Mouse (Mus musculus): Measurements from ENCODE around the gene Otop1. TPM values are rescaled to one million over a fixed set of nuclear protein-coding genes. Genes with fewer than 3 reads are reported as not detected.

Otop1 gene
- polyA plus RNA-seq, 1 experiment from 2014 or later: not detected

DNA sequence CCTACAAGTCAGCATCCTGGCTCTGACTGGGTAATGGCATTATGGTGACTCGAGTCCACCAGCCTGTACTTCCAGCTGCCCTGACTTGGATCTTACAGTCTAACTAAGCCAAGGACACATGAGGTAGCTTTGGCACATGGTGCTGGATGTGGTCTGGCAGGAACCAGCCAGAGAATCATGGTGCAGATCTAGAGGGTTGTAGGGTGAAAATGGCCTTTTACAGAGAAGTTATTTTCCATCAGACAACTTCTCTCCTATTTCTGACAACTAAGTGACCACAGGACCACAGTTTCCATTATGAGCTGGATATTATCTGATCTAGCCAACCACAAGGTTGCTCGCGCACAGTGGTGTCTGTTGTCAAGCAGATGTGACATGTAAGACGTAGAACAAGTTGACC, 1.9 kb upstream of the Otop1 start:
- no peak for ATAC-seq (ENCODE audit: insufficient number of reproducible peaks, insufficient read depth, low FRiP score, low read depth)

DNA sequence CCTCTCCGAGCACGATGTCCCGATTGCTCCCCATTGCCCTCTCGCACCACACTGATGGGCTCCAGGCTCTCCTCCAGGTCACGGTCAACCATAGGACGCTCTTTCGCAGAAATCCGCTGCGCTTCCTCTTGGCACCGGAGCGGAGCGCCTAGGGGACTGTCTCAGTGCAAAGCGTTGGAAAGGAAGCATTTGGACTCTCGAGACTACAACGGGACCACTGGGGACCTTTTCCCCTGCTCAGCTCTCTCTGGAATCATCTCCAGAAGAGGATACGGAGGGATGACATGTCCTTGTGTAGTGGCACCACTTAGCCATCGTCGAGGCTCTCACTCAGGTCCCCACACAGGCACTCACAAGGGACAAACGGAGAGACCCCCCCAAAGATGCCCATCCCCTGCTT, 679 bp downstream of the Otop1 start:
- H3K4me3 ChIP-seq (ENCODE audit: control insufficient read depth in 1 of 2, insufficient read depth in 1 of 2, low read depth in 1 of 2, low read length in 2 of 2): 0 out of 4 replicates have a peak overlapping the region, but pooled peaks of 1 of the 2 experiments have one; percentile 26
- peaks cover 69% of the 10 kb centered on the region for H3K27me3 ChIP-seq (ENCODE audit: control insufficient read depth, insufficient read depth, low read length)
- H3K9ac ChIP-seq (ENCODE audit: low read length): no peak overlapping the region
- H3K4me2 ChIP-seq (ENCODE audit: low read length): peak overlapping the region; percentile 45
- peaks cover 1% of the 10 kb centered on the region; the same call in 1 of the 2 replicates for H3K36me3 ChIP-seq (ENCODE audit: control insufficient read depth, insufficient read depth, low read length)
- no peak overlapping the region for H3K27ac ChIP-seq (replicated peaks in 1 of 2; ENCODE audit: control insufficient read depth in 1 of 2, insufficient read depth in 1 of 2, low read depth in 2 of 2, low read length in 2 of 2)
- WGBS: under 1% methylated on average over 19 of the region's 19 CpGs
- peaks cover 2 to 11% of the 10 kb centered on the region in 2 experiments; a peak in 1 of 4 replicates for H3K4me1 ChIP-seq (ENCODE audit: control insufficient read depth in 2 of 2, insufficient read depth in 2 of 2, low read length in 2 of 2)
- no peak for ATAC-seq (ENCODE audit: insufficient number of reproducible peaks, insufficient read depth, low FRiP score, low read depth)
- no peaks in the 10 kb centered on the region for H3K9me3 ChIP-seq (ENCODE audit: control insufficient read depth, low read length)

More for the DNA sequence above, 1.9 kb upstream of the Otop1 start:
- Histone ChIP-seq H3K27me3 (ENCODE audit: control insufficient read depth, insufficient read depth, low read length) (peaks cover 48% of the 10 kb centered on the region), H3K27ac (replicated peaks in 1 of 2; ENCODE audit: control insufficient read depth in 1 of 2, insufficient read depth in 1 of 2, low read depth in 2 of 2, low read length in 2 of 2) (no peak overlapping the region), H3K36me3 (ENCODE audit: control insufficient read depth, insufficient read depth, low read length) (peaks cover 26% of the 10 kb centered on the region), H3K4me1 (ENCODE audit: control insufficient read depth in 2 of 2, insufficient read depth in 2 of 2, low read length in 2 of 2) (peaks cover 2 to 11% of the 10 kb centered on the region in 2 experiments; a peak in 1 of 4 replicates), H3K9me3 (ENCODE audit: control insufficient read depth, low read length) (no peaks in the 10 kb centered on the region), H3K4me2 (ENCODE audit: low read length) (no peak overlapping the region), H3K4me3 (ENCODE audit: control insufficient read depth in 1 of 2, insufficient read depth in 1 of 2, low read depth in 1 of 2, low read length in 2 of 2) (no peak overlapping the region), H3K9ac (ENCODE audit: low read length) (no peak overlapping the region)
- 83% methylated on average over 4 of the region's 4 CpGs for whole genome bisulfite sequencing

DNA sequence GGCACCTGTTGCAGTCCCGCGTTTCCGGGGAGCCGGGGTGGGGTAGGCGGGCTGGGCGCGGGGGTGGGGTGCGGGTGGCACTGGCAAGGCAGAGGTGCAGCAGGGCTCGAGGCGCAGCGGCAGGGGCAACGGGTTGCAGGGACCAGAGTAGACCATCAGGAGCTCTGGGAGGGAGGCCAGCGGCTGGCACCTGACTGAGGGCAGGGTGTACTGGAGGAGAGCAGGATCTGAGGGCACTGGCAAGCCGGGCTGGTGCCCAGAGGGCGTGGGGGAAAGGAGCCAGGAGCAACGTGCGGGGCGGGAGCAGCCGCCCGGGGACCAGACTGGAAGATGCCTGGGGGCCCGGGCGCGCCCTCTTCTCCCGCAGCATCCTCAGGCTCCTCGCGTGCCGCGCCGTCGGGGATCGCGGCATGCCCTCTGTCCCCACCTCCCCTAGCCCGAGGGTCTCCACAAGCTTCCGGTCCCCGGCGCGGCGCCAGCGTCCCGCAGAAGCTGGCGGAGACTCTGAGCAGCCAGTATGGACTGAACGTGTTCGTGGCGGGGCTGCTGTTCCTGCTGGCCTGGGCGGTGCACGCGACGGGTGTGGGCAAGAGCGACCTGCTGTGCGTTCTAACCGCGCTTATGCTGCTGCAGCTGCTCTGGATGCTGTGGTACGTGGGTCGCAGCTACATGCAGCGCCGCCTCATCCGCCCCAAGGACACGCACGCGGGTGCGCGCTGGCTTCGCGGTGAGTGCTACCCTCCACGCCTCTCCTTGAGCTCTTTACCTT, 1.5 kb downstream of the Otop1 start:
- peaks cover 69% of the 10 kb centered on the region for H3K27me3 ChIP-seq (ENCODE audit: control insufficient read depth, insufficient read depth, low read length)
- peak overlapping the region; percentile 53 for H3K4me2 ChIP-seq (ENCODE audit: low read length)
- H3K4me1 ChIP-seq (ENCODE audit: control insufficient read depth in 2 of 2, insufficient read depth in 2 of 2, low read length in 2 of 2): peaks cover 2 to 11% of the 10 kb centered on the region in 2 experiments; a peak in 1 of 4 replicates
- H3K9ac ChIP-seq (ENCODE audit: low read length): no peak overlapping the region
- WGBS: 4% methylated on average over 58 of the region's 65 CpGs
- peak overlapping the region; percentile 10 to 26; a peak in 3 of 4 replicates for H3K4me3 ChIP-seq (ENCODE audit: control insufficient read depth in 1 of 2, insufficient read depth in 1 of 2, low read depth in 1 of 2, low read length in 2 of 2)
- no peak overlapping the region for H3K27ac ChIP-seq (replicated peaks in 1 of 2; ENCODE audit: control insufficient read depth in 1 of 2, insufficient read depth in 1 of 2, low read depth in 2 of 2, low read length in 2 of 2)
- H3K36me3 ChIP-seq (ENCODE audit: control insufficient read depth, insufficient read depth, low read length): no peaks in the 10 kb centered on the region
- no peak for ATAC-seq (ENCODE audit: insufficient number of reproducible peaks, insufficient read depth, low FRiP score, low read depth)
- H3K9me3 ChIP-seq (ENCODE audit: control insufficient read depth, low read length): no peaks in the 10 kb centered on the region

DNA sequence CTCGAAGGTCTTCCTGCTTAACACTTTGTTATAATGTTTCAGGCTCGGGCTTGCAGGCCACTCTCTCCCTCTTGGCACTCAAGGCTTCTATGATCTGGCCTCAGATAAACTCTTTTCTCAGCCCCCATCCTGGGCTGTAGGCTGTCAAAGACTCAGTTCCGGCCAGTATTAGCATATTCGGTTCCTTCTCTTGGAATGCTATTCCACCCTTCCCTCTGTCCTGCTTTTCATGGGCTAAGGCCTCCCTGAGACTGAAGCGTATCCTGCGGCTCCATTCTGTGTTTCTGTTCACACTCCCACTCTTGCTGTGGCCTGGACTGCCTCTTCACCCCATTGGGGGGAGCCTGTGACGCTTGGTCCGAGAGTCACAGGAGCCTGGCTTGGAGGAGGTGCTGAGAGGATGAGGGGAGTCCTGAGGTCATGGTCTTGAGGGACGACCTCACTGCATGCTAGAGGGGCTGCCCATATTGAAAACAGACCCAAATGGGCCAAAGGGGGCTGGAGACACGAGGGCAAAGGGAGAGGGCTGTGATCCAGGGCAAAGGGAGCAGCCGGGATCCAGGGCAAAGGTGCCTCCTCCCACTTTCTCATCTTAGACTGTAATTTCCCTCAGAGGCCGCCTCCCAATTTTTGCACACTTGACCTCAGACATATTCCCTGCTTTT, 2.3 kb downstream of the Otop1 start:
- peak overlapping the region; percentile 53; the same call in 1 of the 2 replicates for H3K4me2 ChIP-seq (ENCODE audit: low read length)
- H3K4me3 ChIP-seq (ENCODE audit: control insufficient read depth in 1 of 2, insufficient read depth in 1 of 2, low read depth in 1 of 2, low read length in 2 of 2): peak overlapping the region in 1 of 2 experiments; percentile 26; a peak in 1 of 4 replicates
- WGBS: 13% methylated on average over 12 of the region's 12 CpGs

DNA sequence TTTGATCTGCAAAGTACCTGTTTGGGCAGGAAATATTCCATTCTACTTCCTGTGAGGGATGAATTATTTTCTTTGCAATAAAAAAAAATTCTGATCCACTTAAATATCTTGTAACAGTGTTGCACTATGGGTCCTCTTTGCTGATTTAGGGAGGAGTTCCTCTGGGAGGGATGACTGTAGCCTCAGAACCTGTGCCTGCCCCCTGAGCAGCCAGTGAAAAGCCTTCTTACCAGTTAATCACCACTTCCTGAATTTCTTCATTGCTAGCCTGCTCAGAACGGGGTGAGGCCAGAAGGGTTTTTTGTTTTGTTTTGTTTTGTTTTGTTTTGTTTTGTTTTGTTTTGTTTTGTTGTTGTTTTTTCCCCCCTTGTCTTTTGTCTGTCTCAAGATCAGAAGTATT, 4.3 kb downstream of the Otop1 start:
- Histone ChIP-seq H3K9ac (ENCODE audit: low read length) (no peak overlapping the region), H3K4me1 (ENCODE audit: control insufficient read depth in 2 of 2, insufficient read depth in 2 of 2, low read length in 2 of 2) (peaks cover 2 to 11% of the 10 kb centered on the region in 2 experiments; a peak in 1 of 4 replicates), H3K9me3 (ENCODE audit: control insufficient read depth, low read length) (no peaks in the 10 kb centered on the region), H3K36me3 (ENCODE audit: control insufficient read depth, insufficient read depth, low read length) (no peaks in the 10 kb centered on the region), H3K27me3 (ENCODE audit: control insufficient read depth, insufficient read depth, low read length) (peaks cover 59% of the 10 kb centered on the region), H3K4me3 (ENCODE audit: control insufficient read depth in 1 of 2, insufficient read depth in 1 of 2, low read depth in 1 of 2, low read length in 2 of 2) (no peak overlapping the region), H3K4me2 (ENCODE audit: low read length) (no peak overlapping the region), H3K27ac (replicated peaks in 1 of 2; ENCODE audit: control insufficient read depth in 1 of 2, insufficient read depth in 1 of 2, low read depth in 2 of 2, low read length in 2 of 2) (no peak overlapping the region)
- ATAC-seq (ENCODE audit: insufficient number of reproducible peaks, insufficient read depth, low FRiP score, low read depth): no peak
- WGBS: 37% methylated on average over 1 of the region's 1 CpGs

More for the DNA sequence above, 2.3 kb downstream of the Otop1 start:
- H3K27me3 ChIP-seq (ENCODE audit: control insufficient read depth, insufficient read depth, low read length): peaks cover 69% of the 10 kb centered on the region
- peaks cover 2 to 11% of the 10 kb centered on the region in 2 experiments; a peak in 1 of 4 replicates for H3K4me1 ChIP-seq (ENCODE audit: control insufficient read depth in 2 of 2, insufficient read depth in 2 of 2, low read length in 2 of 2)
- ATAC-seq (ENCODE audit: insufficient number of reproducible peaks, insufficient read depth, low FRiP score, low read depth): no peak
- H3K27ac ChIP-seq (replicated peaks in 1 of 2; ENCODE audit: control insufficient read depth in 1 of 2, insufficient read depth in 1 of 2, low read depth in 2 of 2, low read length in 2 of 2): no peak overlapping the region
- no peaks in the 10 kb centered on the region for H3K9me3 ChIP-seq (ENCODE audit: control insufficient read depth, low read length)
- no peaks in the 10 kb centered on the region for H3K36me3 ChIP-seq (ENCODE audit: control insufficient read depth, insufficient read depth, low read length)
- H3K9ac ChIP-seq (ENCODE audit: low read length): no peak overlapping the region

DNA sequence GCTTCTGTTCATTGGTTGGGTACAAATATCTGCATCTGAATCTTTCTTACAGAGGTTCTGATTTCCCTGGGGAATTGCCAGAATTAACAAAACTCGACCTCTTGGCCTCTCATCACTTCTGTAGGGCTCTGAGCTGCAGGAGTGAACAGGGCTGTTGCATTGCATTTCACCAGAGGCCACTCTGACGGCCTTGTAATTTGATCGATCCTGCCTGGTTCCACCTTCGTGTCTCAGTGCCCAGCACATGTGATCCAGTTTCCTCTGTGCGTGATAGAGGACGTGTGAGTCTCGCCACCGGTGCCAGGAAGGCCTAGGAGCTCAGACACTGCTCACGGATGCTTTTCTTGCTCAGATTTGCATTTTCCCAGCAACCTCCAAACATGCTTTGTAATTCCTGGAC, 10.0 kb downstream of the Otop1 start:
- no peak overlapping the region for H3K9ac ChIP-seq (ENCODE audit: low read length)
- no peak overlapping the region for H3K4me2 ChIP-seq (ENCODE audit: low read length)
- H3K9me3 ChIP-seq (ENCODE audit: control insufficient read depth, low read length): no peaks in the 10 kb centered on the region
- no peak for ATAC-seq (ENCODE audit: insufficient number of reproducible peaks, insufficient read depth, low FRiP score, low read depth)
- H3K4me1 ChIP-seq (ENCODE audit: control insufficient read depth in 2 of 2, insufficient read depth in 2 of 2, low read length in 2 of 2): no peaks in the 10 kb centered on the region
- no peak overlapping the region for H3K27ac ChIP-seq (replicated peaks in 1 of 2; ENCODE audit: control insufficient read depth in 1 of 2, insufficient read depth in 1 of 2, low read depth in 2 of 2, low read length in 2 of 2)
- WGBS: 67% methylated on average over 9 of the region's 9 CpGs
- H3K36me3 ChIP-seq (ENCODE audit: control insufficient read depth, insufficient read depth, low read length): no peaks in the 10 kb centered on the region
- no peak overlapping the region for H3K4me3 ChIP-seq (ENCODE audit: control insufficient read depth in 1 of 2, insufficient read depth in 1 of 2, low read depth in 1 of 2, low read length in 2 of 2)
- 0 out of 2 replicates have a peak, but pooled peaks cover 2% of the 10 kb centered on the region for H3K27me3 ChIP-seq (ENCODE audit: control insufficient read depth, insufficient read depth, low read length)

DNA sequence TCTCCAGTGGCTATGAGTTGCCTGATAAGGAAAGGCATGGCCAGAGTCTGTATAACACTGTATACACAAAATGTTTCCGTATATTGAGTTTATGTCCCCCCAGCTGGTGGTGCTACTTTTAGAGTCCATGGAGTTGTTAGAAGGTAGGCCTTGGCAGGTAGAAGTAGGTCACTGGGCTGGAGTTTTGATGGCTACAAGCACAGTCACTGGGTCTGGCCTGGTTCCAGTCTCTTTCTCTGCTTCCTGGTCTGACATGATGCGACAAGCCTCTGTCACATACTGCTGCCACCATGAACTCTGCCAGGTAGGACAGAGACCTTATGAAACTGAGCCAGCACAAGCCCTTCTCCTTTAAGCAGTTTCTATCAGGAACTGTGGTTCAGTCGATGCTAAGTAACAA, 12.7 kb downstream of the Otop1 start:
- ATAC-seq (ENCODE audit: insufficient number of reproducible peaks, insufficient read depth, low FRiP score, low read depth): no peak
- 69% methylated on average over 3 of the region's 3 CpGs for WGBS
- Histone ChIP-seq H3K9me3 (ENCODE audit: control insufficient read depth, low read length) (no peaks in the 10 kb centered on the region), H3K36me3 (ENCODE audit: control insufficient read depth, insufficient read depth, low read length) (no peaks in the 10 kb centered on the region), H3K4me3 (ENCODE audit: control insufficient read depth in 1 of 2, insufficient read depth in 1 of 2, low read depth in 1 of 2, low read length in 2 of 2) (no peak overlapping the region), H3K27ac (replicated peaks in 1 of 2; ENCODE audit: control insufficient read depth in 1 of 2, insufficient read depth in 1 of 2, low read depth in 2 of 2, low read length in 2 of 2) (no peak overlapping the region), H3K27me3 (ENCODE audit: control insufficient read depth, insufficient read depth, low read length) (no peaks in the 10 kb centered on the region), H3K4me2 (ENCODE audit: low read length) (no peak overlapping the region), H3K9ac (ENCODE audit: low read length) (no peak overlapping the region), H3K4me1 (ENCODE audit: control insufficient read depth in 2 of 2, insufficient read depth in 2 of 2, low read length in 2 of 2) (no peaks in the 10 kb centered on the region)
